Mouse (Mus musculus): Measurements from ENCODE around the gene Vwa8. TPM values are rescaled to one million over a fixed set of nuclear protein-coding genes. Genes with fewer than 3 reads are reported as not detected.

Vwa8 gene
- polyA plus RNA-seq, 1 experiment, result 0.11 TPM

DNA sequence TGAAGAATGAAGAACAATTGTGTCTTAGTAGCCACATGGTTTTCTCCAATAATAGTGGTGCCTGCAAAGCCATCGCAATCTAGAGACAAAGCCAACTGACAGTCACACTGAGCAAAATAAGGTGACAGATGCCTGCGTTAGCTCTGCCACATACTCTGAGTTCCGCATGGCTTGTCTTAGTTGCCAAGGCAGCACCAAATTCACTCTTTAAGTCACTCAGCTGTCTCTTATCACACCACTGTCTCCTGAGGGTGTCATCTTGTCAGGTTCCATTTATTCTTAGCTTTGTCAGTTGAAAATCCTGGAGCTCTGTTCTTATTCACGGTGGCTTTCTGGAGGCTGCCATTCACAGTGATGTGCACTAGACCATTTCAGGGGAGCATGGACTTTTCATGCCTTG, 17.7 kb upstream of the Vwa8 start:
- no peaks in the 10 kb centered on the region for H3K36me3 ChIP-seq (ENCODE audit: control insufficient read depth)
- H3K27me3 ChIP-seq (ENCODE audit: control insufficient read depth), result no peaks in the 10 kb centered on the region
- H3K4me1 ChIP-seq (ENCODE audit: control insufficient read depth), result no peaks in the 10 kb centered on the region
- H3K9me3 ChIP-seq (ENCODE audit: control insufficient read depth, low read length), result no peaks in the 10 kb centered on the region
- TF ChIP-seq TAL1 (IDR thresholded peaks at IDR 0.05; ENCODE audit: low read length) (no peak), GATA1 (IDR thresholded peaks at IDR 0.05; ENCODE audit: low read length) (no peak)
- no peak overlapping the region for H3K4me3 ChIP-seq (replicated peaks)

DNA sequence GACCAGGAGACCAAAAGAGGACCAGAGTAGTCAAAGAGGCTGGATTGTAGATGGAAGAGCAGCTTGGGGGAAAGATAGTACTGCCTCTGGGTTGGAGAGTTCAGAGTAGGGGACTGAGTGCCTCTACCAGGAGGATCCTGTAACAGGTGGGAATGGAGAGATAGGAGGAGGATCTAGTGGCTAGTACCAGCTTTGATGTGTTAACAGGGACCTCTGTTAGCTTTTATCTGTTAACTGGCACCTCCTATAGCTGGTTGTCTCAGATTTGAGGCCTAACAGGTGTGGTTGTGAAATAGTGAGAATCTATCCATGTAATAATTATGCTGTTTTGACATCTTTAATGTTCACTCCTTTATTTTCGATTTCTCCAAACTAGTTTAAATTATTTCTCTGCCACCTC, 904 bp upstream of the Vwa8 start:
- Histone ChIP-seq H3K4me1 (ENCODE audit: control insufficient read depth) (peaks cover 37% of the 10 kb centered on the region), H3K4me3 (replicated peaks) (no peak overlapping the region), H3K9me3 (ENCODE audit: control insufficient read depth, low read length) (no peaks in the 10 kb centered on the region), H3K36me3 (ENCODE audit: control insufficient read depth) (no peaks in the 10 kb centered on the region), H3K27me3 (ENCODE audit: control insufficient read depth) (no peaks in the 10 kb centered on the region)
- TF ChIP-seq GATA1 (IDR thresholded peaks at IDR 0.05; ENCODE audit: low read length) (no peak), TAL1 (IDR thresholded peaks at IDR 0.05; ENCODE audit: low read length) (no peak)

DNA sequence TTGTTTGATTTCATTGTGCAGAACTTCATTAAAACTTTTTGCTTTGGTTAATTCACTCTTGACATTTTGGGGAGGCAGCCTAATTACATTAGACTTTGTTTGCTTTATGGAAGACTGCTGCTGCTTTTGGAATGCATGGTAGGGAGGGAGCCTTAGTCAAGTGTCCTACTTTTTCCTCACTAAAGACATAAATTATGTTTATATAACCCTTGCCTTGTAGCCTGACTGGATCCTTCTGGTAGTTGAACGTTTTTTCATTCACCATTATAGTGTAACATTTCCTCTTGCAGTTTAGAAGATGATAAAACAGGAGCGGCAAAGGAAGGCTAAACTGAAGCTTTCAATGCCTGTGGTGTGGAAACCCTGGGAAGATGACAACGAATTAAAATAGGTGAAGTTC, 375 bp upstream of the Vwa8 start:
- H3K9me3 ChIP-seq (ENCODE audit: control insufficient read depth, low read length), result no peaks in the 10 kb centered on the region
- TF ChIP-seq GATA1 (IDR thresholded peaks at IDR 0.05; ENCODE audit: low read length), result no peak
- no peak for TF ChIP-seq TAL1 (IDR thresholded peaks at IDR 0.05; ENCODE audit: low read length)
- H3K36me3 ChIP-seq (ENCODE audit: control insufficient read depth), result no peaks in the 10 kb centered on the region
- H3K4me3 ChIP-seq (replicated peaks), result peak overlapping the region; percentile 92
- H3K27me3 ChIP-seq (ENCODE audit: control insufficient read depth), result no peaks in the 10 kb centered on the region
- peaks cover 37% of the 10 kb centered on the region for H3K4me1 ChIP-seq (ENCODE audit: control insufficient read depth)

DNA sequence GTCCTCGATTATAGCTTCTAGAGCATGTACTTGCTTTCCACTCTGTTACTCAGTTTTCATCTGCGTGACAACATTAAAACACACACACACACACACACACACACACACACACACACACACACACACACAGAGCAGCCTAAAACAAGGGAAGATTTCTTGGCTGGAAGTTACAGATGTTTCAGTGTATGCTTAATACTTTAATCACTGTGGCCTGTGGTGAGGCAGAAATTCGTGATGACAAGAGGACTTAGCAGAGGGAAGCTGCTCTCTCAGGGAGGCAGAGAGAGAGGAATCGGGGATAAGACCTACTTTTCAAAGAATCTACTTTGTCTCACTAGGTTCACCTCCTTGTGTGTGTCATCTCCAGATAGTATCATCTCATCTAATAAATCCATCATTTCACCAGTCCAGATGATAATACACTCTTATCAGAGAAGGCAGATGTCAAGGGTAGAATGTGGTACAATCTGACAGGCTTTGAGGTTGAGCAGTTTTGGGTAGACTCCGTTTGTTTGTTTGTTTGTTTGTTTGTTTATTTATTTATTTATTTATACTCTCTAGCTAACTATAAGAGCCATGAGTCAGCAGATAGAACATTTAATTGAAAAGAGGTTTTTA, 1.2 kb downstream of the Vwa8 start:
- Histone ChIP-seq H3K27me3 (ENCODE audit: control insufficient read depth) (no peaks in the 10 kb centered on the region), H3K36me3 (ENCODE audit: control insufficient read depth) (no peaks in the 10 kb centered on the region), H3K4me3 (replicated peaks) (peak overlapping the region; percentile 92), H3K4me1 (ENCODE audit: control insufficient read depth) (peaks cover 37% of the 10 kb centered on the region), H3K9me3 (ENCODE audit: control insufficient read depth, low read length) (no peaks in the 10 kb centered on the region)
- TF ChIP-seq GATA1 (IDR thresholded peaks at IDR 0.05; ENCODE audit: low read length) (no peak), TAL1 (IDR thresholded peaks at IDR 0.05; ENCODE audit: low read length) (no peak)

DNA sequence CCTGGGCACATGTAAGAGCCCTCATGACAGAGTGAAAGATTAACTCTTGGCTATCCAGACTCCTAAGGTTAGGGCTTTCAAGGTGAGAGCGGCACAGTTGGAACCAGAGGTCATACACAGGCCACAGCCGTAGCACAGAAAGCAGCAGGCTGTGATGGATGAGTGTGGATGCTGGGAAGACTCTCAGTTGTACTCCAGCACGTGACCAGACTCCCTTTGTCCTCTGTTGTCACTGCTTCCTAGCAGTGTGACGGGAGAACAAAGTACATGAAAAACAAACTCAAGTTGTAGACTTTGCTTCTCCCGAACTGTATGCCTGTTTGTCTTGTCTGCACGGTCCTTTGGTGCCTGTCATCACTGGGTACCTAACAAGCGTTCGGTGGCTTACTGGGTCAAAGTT, 1.8 kb downstream of the Vwa8 start:
- H3K36me3 ChIP-seq (ENCODE audit: control insufficient read depth), result no peaks in the 10 kb centered on the region
- no peaks in the 10 kb centered on the region for H3K27me3 ChIP-seq (ENCODE audit: control insufficient read depth)
- no peak overlapping the region for H3K4me3 ChIP-seq (replicated peaks)
- no peaks in the 10 kb centered on the region for H3K9me3 ChIP-seq (ENCODE audit: control insufficient read depth, low read length)
- peaks cover 37% of the 10 kb centered on the region for H3K4me1 ChIP-seq (ENCODE audit: control insufficient read depth)
- TF ChIP-seq TAL1 (IDR thresholded peaks at IDR 0.05; ENCODE audit: low read length), result no peak
- TF ChIP-seq GATA1 (IDR thresholded peaks at IDR 0.05; ENCODE audit: low read length), result no peak

DNA sequence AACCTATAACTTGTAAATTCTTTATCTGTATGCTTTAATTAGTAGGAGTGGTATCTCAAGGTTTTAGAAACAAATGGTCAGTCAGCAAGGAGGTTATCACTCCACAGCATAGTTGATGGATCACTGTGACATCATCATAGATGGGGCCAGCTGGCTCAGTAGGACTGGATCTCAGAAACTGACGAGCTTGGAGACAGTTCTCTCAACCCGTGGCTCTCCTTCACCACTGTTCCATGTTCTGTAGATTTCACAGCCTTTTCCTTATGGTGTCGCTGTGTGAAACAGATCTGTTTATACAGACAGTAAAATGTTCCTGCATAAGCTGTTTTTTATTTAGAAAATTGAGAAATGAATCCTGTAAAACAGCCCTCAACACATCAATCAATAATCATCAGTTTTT, 2.5 kb downstream of the Vwa8 start:
- no peaks in the 10 kb centered on the region for H3K27me3 ChIP-seq (ENCODE audit: control insufficient read depth)
- TF ChIP-seq TAL1 (IDR thresholded peaks at IDR 0.05; ENCODE audit: low read length), result no peak
- TF ChIP-seq GATA1 (IDR thresholded peaks at IDR 0.05; ENCODE audit: low read length), result no peak
- no peaks in the 10 kb centered on the region for H3K9me3 ChIP-seq (ENCODE audit: control insufficient read depth, low read length)
- H3K4me1 ChIP-seq (ENCODE audit: control insufficient read depth), result peaks cover 37% of the 10 kb centered on the region
- no peak overlapping the region for H3K4me3 ChIP-seq (replicated peaks)
- no peaks in the 10 kb centered on the region for H3K36me3 ChIP-seq (ENCODE audit: control insufficient read depth)

DNA sequence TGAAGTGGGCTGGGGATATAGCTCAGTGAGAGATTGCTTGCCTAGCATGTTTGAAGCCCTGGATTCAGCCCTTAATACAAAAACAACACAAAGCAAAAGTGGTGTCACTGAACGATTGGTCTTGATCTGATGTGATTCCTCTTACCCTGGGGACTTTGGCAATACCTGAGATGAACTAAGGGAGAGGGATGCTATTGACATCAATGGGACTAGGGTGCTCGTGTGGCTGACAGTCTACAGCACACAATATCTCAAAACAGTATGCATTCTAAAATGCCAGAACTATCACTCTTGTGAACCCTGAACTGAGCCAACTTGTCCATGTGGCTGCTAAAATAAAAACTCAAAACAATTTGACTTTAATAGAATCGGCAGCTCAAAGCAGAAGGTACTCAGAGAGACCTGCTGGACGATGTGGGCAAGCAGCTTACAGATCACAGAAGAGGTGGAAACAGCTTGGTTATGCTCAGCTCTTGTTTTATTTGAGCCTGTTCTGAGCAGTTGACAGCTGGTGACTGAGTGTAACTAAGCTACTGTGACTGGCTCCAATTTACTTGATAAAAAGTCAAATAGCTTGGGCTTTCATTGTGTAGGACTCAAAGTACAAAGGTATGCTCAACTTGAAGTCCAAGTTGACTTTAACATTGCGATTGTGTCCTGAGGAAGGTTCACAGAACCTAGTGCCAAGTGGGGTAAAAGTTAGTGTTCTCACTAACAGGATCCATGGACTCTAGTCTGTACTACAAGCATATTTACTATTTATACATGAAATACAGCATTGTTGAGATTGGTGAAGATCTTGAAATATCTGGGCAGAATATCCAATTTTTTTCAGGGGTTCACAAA, 3.8 kb downstream of the Vwa8 start:
- Histone ChIP-seq H3K4me1 (ENCODE audit: control insufficient read depth) (peaks cover 36% of the 10 kb centered on the region), H3K4me3 (replicated peaks) (no peak overlapping the region), H3K27me3 (ENCODE audit: control insufficient read depth) (no peaks in the 10 kb centered on the region), H3K36me3 (ENCODE audit: control insufficient read depth) (no peaks in the 10 kb centered on the region), H3K9me3 (ENCODE audit: control insufficient read depth, low read length) (no peaks in the 10 kb centered on the region)
- TF ChIP-seq TAL1 (IDR thresholded peaks at IDR 0.05; ENCODE audit: low read length), result no peak
- no peak for TF ChIP-seq GATA1 (IDR thresholded peaks at IDR 0.05; ENCODE audit: low read length)

DNA sequence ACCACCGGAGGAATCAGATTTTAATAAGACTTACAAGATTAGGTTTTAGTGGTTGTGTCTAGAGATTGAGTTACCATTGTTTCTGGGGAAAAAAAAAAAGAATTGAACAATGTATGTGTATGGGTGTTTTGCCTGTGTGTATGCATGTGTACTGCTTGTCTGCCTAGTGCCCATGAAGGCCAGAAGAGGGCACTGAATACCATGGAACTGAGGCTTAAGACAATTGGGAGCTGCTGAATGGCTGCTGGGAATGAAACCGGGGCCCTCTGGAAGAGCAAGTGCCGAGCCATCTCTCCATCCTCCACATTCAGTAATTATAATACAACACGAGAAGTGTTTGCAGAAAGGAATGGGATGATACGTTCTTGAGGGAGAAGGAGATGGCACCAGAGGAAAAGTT, 12.3 kb downstream of the Vwa8 start:
- H3K4me3 ChIP-seq (replicated peaks), result no peak overlapping the region
- no peaks in the 10 kb centered on the region for H3K4me1 ChIP-seq (ENCODE audit: control insufficient read depth)
- H3K36me3 ChIP-seq (ENCODE audit: control insufficient read depth), result no peaks in the 10 kb centered on the region
- no peaks in the 10 kb centered on the region for H3K27me3 ChIP-seq (ENCODE audit: control insufficient read depth)
- H3K9me3 ChIP-seq (ENCODE audit: control insufficient read depth, low read length), result no peaks in the 10 kb centered on the region; the same call in 1 of the 2 replicates
- TF ChIP-seq GATA1 (IDR thresholded peaks at IDR 0.05; ENCODE audit: low read length) (no peak), TAL1 (IDR thresholded peaks at IDR 0.05; ENCODE audit: low read length) (no peak)

DNA sequence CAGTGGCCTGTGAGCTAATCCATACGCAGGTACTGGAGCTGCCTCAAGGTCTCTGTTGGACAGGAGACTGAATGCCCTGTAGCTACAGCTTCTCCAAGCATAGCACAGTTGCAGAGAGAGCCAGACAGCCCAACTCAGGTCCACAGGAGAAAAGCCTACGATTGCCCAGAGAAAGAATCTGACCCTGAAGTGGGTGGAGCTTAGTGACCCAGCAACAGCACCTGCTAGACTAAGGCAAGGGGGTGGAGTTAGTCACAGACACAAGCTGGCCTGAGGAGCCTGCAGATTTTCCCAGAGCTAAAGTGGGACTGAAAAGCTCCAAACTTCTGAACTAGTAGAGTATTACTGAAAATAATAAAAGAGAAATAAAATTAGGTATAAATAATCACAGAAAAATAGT, 21.2 kb downstream of the Vwa8 start:
- peaks cover 4% of the 10 kb centered on the region for H3K36me3 ChIP-seq (ENCODE audit: control insufficient read depth)
- no peaks in the 10 kb centered on the region; the same call in 1 of the 2 replicates for H3K4me1 ChIP-seq (ENCODE audit: control insufficient read depth)
- no peaks in the 10 kb centered on the region for H3K27me3 ChIP-seq (ENCODE audit: control insufficient read depth)
- no peak overlapping the region for H3K4me3 ChIP-seq (replicated peaks)
- TF ChIP-seq GATA1 (IDR thresholded peaks at IDR 0.05; ENCODE audit: low read length), result no peak
- no peak for TF ChIP-seq TAL1 (IDR thresholded peaks at IDR 0.05; ENCODE audit: low read length)
- no peaks in the 10 kb centered on the region for H3K9me3 ChIP-seq (ENCODE audit: control insufficient read depth, low read length)
